Mouse (Mus musculus) right cerebral cortex, adult 18-20 months (tissue): ENCODE measurements around the gene Irs1.

ENCODE experiments used
- DNase-seq: peaks from one replicate; pipeline ENCODE4 v3.0.0; 2022; ENCODE audit warnings: mixed read lengths

Gene Irs1

GRCm38 (mm10) chr1:82288421-82288990 is 2.7 kb downstream of the Irs1 start:
- no peak for DNase-seq

GRCm38 (mm10) chr1:82287776-82288325 is 3.4 kb downstream of the Irs1 start:
- no peak for DNase-seq

- no peak for DNase-seq
Observed at GRCm38 (mm10) chr1:82287052-82287775, 4.0 kb downstream of the Irs1 start.

GRCm38 (mm10) chr1:82286190-82287051 is 4.8 kb downstream of the Irs1 start:
- DNase-seq = no peak

- DNase-seq = no peak
Observed at GRCm38 (mm10) chr1:82285461-82286189, 5.6 kb downstream of the Irs1 start.

GRCm38 (mm10) chr1:82284403-82284802 is 6.8 kb downstream of the Irs1 start:
- no peak for DNase-seq

- DNase-seq = no peak
Observed at GRCm38 (mm10) chr1:82283901-82284301, 7.3 kb downstream of the Irs1 start.

GRCm38 (mm10) chr1:82282992-82283611 is 8.1 kb downstream of the Irs1 start:
- peak; percentile 91 for DNase-seq

- DNase-seq = no peak
Observed at GRCm38 (mm10) chr1:82281823-82282222, 9.4 kb downstream of the Irs1 start.

GRCm38 (mm10) chr1:82279768-82280167 is 11.4 kb downstream of the Irs1 start:
- DNase-seq = no peak

- DNase-seq = no peak
Observed at GRCm38 (mm10) chr1:82274361-82274760, 16.9 kb downstream of the Irs1 start.

- DNase-seq = no peak
Observed at GRCm38 (mm10) chr1:82273529-82273928, 17.7 kb downstream of the Irs1 start.

GRCm38 (mm10) chr1:82272231-82272630 is 19.0 kb downstream of the Irs1 start:
- no peak for DNase-seq

GRCm38 (mm10) chr1:82267547-82267946 is 23.7 kb downstream of the Irs1 start:
- DNase-seq = no peak

- no peak for DNase-seq
Observed at GRCm38 (mm10) chr1:82262331-82262730, 28.9 kb downstream of the Irs1 start.

GRCm38 (mm10) chr1:82261638-82262037 is 29.6 kb downstream of the Irs1 start:
- DNase-seq = no peak

GRCm38 (mm10) chr1:82261053-82261618 is 30.1 kb downstream of the Irs1 start:
- peak; percentile 12 for DNase-seq

GRCm38 (mm10) chr1:82260055-82260454 is 31.2 kb downstream of the Irs1 start:
- no peak for DNase-seq

- DNase-seq = no peak
Observed at GRCm38 (mm10) chr1:82258331-82258730, 32.9 kb downstream of the Irs1 start.

- DNase-seq = no peak
Observed at GRCm38 (mm10) chr1:82257457-82257856, 33.8 kb downstream of the Irs1 start.

GRCm38 (mm10) chr1:82253789-82254445 is 37.3 kb downstream of the Irs1 start:
- DNase-seq = no peak
